Mouse (Mus musculus): Measurements from ENCODE around the gene Bmpr2. TPM values are rescaled to one million over a fixed set of nuclear protein-coding genes. Genes with fewer than 3 reads are reported as not detected.

The Bmpr2 gene
- total RNA-seq, 2 experiments from 2014 or later = 36.4 to 41.5 TPM

- no peak for DNase-seq
These were observed 138.1 kb downstream of the Bmpr2 start for GRCm38 (mm10) chr1:59901082-59901876.

GRCm38 (mm10) chr1:59902634-59903033 lies 139.4 kb downstream of the Bmpr2 start:
- no peak for DNase-seq

- DNase-seq = no peak
These were observed 141.6 kb downstream of the Bmpr2 start for GRCm38 (mm10) chr1:59904630-59905295.

- no peak for DNase-seq
These were observed 142.7 kb downstream of the Bmpr2 start for GRCm38 (mm10) chr1:59905916-59906315.

- DNase-seq = no peak
These were observed 143.8 kb downstream of the Bmpr2 start for GRCm38 (mm10) chr1:59906819-59907521.

- no peak for DNase-seq
These were observed 144.5 kb downstream of the Bmpr2 start for GRCm38 (mm10) chr1:59907700-59908099.

GRCm38 (mm10) chr1:59910941-59911340 lies 147.7 kb downstream of the Bmpr2 start:
- DNase-seq = no peak

GRCm38 (mm10) chr1:59912413-59913157 lies 149.4 kb downstream of the Bmpr2 start, which contains the start of gene Fam117b:
Fam117b (plus strand) TSS chr1:59913006.
- peak; percentile 97 for DNase-seq

- peak; percentile 40 for DNase-seq
These were observed 150.1 kb downstream of the Bmpr2 start for GRCm38 (mm10) chr1:59913195-59913868.

GRCm38 (mm10) chr1:59913869-59914225 lies 150.6 kb downstream of the Bmpr2 start:
- DNase-seq = no peak

- DNase-seq = no peak
These were observed 151.6 kb downstream of the Bmpr2 start for GRCm38 (mm10) chr1:59914799-59915198.

- no peak for DNase-seq
These were observed 152.8 kb downstream of the Bmpr2 start for GRCm38 (mm10) chr1:59915843-59916610.

- DNase-seq = no peak
These were observed 154.2 kb downstream of the Bmpr2 start for GRCm38 (mm10) chr1:59917401-59917800.

GRCm38 (mm10) chr1:59918075-59918474 lies 154.9 kb downstream of the Bmpr2 start:
- no peak for DNase-seq

- DNase-seq = no peak
These were observed 160.0 kb downstream of the Bmpr2 start for GRCm38 (mm10) chr1:59923201-59923600.

GRCm38 (mm10) chr1:59923673-59924072 lies 160.5 kb downstream of the Bmpr2 start:
- no peak for DNase-seq

- no peak for DNase-seq
These were observed 161.2 kb downstream of the Bmpr2 start for GRCm38 (mm10) chr1:59924411-59924810.

- no peak for DNase-seq
These were observed 162.9 kb downstream of the Bmpr2 start for GRCm38 (mm10) chr1:59926021-59926672.

GRCm38 (mm10) chr1:59927131-59927680 lies 164.0 kb downstream of the Bmpr2 start:
- no peak for DNase-seq

Measured in gastrocnemius, postnatal 10 days (tissue).